30 mouse cellular contexts compared by ENCODE assay signal in genomic region chr2:35442079-35442478, GRCm38 (mm10). TPM values are rescaled to one million over a fixed set of nuclear protein-coding genes. Genes with fewer than 3 reads are reported as not detected.
DNase-seq lines count a peak whose midpoint lies in the region; ATAC-seq lines count a peak whose summit lies in the region.
"Had no signal": no experiment of that assay in that cellular context is flagged by ENCODE, and none has a peak within 500 bp of the region (broad histone marks: within the 10 kb centered on the region; RNA-seq: fewer than 3 reads in every experiment).

No protein-coding gene starts in this region.

- H3K4me2 ChIP-seq in stomach, embryonic 16.5 days (ENCODE audit: low read depth, low read length) = no peak overlapping the region
- H3K4me2 ChIP-seq: hindbrain, embryonic 12.5 days; limb, embryonic 13.5 days; midbrain, embryonic 12.5 days had no signal

- H3K9ac ChIP-seq in stomach, embryonic 16.5 days (ENCODE audit: low read length) = no peak overlapping the region
- H3K9ac ChIP-seq: forebrain, postnatal 0 days; hindbrain, embryonic 12.5 days; limb, embryonic 13.5 days; liver, embryonic 14.5 days; midbrain, embryonic 12.5 days had no signal

- peak; percentile 23; the same call in 1 of the 2 replicates for ATAC-seq in stomach, embryonic 16.5 days (ENCODE audit: insufficient read depth, low FRiP score)
- no peak for ATAC-seq in inflammation-experienced regulatory T-cells, adult 6 months
- ATAC-seq: forebrain, postnatal 0 days; lung, postnatal 0 days had no signal

- peak overlapping the region; percentile 1 for H3K27ac ChIP-seq in stomach, embryonic 16.5 days (ENCODE audit: low read length)
- H3K27ac ChIP-seq: hindbrain, embryonic 12.5 days; limb, embryonic 13.5 days; liver, embryonic 14.5 days; midbrain, embryonic 12.5 days had no signal

- peak; percentile 26 for DNase-seq in gastrocnemius, postnatal 10 days
- no peak for DNase-seq in gastrocnemius, postnatal 14 days
- peak; percentile 37 for DNase-seq in heart, postnatal 4 days
- no peak for DNase-seq in heart, postnatal 36 days
- peak; percentile 22 for DNase-seq in right cerebral cortex, postnatal 14 days
- DNase-seq in right cerebral cortex, adult 18-20 months = no peak
- DNase-seq: adrenal gland, adult 2 months; forebrain, postnatal 0 days; kidney, adult 8-10 months; layer of hippocampus, postnatal 36 days; retina, postnatal 1 day had no signal

- H3K27me3 ChIP-seq in stomach, embryonic 16.5 days (ENCODE audit: control insufficient read depth, insufficient read depth, low read length) = no peaks in the 10 kb centered on the region
- H3K27me3 ChIP-seq: hindbrain, embryonic 12.5 days; midbrain, embryonic 12.5 days had no signal

- intact Hi-C loops in gastrocnemius, postnatal 14 days (cut with DNase I; ENCODE audit: low total_unique reads) = no loop called here
- intact Hi-C loops in heart, postnatal 36 days (cut with DNase I) = loop anchor here (10.0 kb wide), 1 partner anchor 183 kb away; no protein-coding TSS in a partner anchor

- no peaks in the 10 kb centered on the region for H3K36me3 ChIP-seq in stomach, embryonic 16.5 days (ENCODE audit: control insufficient read depth, insufficient read depth, low read length)
- H3K36me3 ChIP-seq: hindbrain, embryonic 12.5 days; limb, embryonic 13.5 days; midbrain, embryonic 12.5 days had no signal

- no peaks in the 10 kb centered on the region for H3K9me3 ChIP-seq in stomach, embryonic 16.5 days (replicated peaks; ENCODE audit: control insufficient read depth, low read length)
- H3K9me3 ChIP-seq: hindbrain, embryonic 12.5 days; limb, embryonic 13.5 days; midbrain, embryonic 12.5 days had no signal

- WGBS in stomach, embryonic 16.5 days = 55% methylated on average over 6 of the region's 6 CpGs

- H3K4me1 ChIP-seq in stomach, embryonic 16.5 days (ENCODE audit: control insufficient read depth, insufficient read depth, low read length) = peaks cover 50% of the 10 kb centered on the region
- H3K4me1 ChIP-seq: midbrain, embryonic 12.5 days had no signal

- no peak overlapping the region for H3K4me3 ChIP-seq in stomach, embryonic 16.5 days (replicated peaks; ENCODE audit: low read length)
- H3K4me3 ChIP-seq: heart, adult 2 months; hindbrain, embryonic 12.5 days; limb, embryonic 13.5 days; midbrain, embryonic 12.5 days had no signal

RNA-seq across cellular contexts. Expression of gene Ggta1, which starts 21.0 kb away (rescaled TPM):
- total RNA-seq in gastrocnemius, postnatal 10 days (2021) = 10 to 100 TPM; 13.2 to 17.0 TPM
- total RNA-seq in gastrocnemius, postnatal 14 days (2021) = 10 to 100 TPM; 11.1 to 15.6 TPM
- total RNA-seq in heart, postnatal 4 days (2021) = 10 to 100 TPM; 21.5 to 22.3 TPM
- 10 to 100 TPM; 19.0 to 22.5 TPM for total RNA-seq in heart, postnatal 36 days (2021)
- 28.1 and 28.9 TPM in 2 replicates for polyA plus RNA-seq in stomach, embryonic 16.5 days (2015; fragmentation: Nextera tagmentation; extraction: Ambion mirVana)
- polyA plus RNA-seq in inflammation-experienced regulatory T-cells, adult 6 months (2017; shearing (Covaris generic)) = 10 to 100 TPM; 17.5 to 19.2 (median 18.0) TPM

RNA-seq across cellular contexts. Expression of gene 4930402F06Rik, which starts 45.1 kb away (rescaled TPM):
- total RNA-seq in gastrocnemius, postnatal 10 days (2021) = not detected
- not detected for total RNA-seq in gastrocnemius, postnatal 14 days (2021)
- total RNA-seq in heart, postnatal 4 days (2021) = not detected
- not detected for total RNA-seq in heart, postnatal 36 days (2021)
- polyA plus RNA-seq in stomach, embryonic 16.5 days (2015; fragmentation: Nextera tagmentation; extraction: Ambion mirVana) = not detected in 2 replicates
- not detected for polyA plus RNA-seq in inflammation-experienced regulatory T-cells, adult 6 months (2017; shearing (Covaris generic))
- total RNA-seq: adrenal gland, adult 2 months; forebrain, postnatal 0 days; heart, adult 2 months; layer of hippocampus, adult 18-20 months; layer of hippocampus, postnatal 36 days; left cerebral cortex, postnatal 14 days; megakaryocyte progenitor cell, adult 5-6 weeks; monocyte, adult 5-6 weeks had no signal
- polyA plus RNA-seq: adrenal gland, adult 2 months; brain, embryonic 14.5 days; embryonic facial prominence, embryonic 14.5 days; forebrain, postnatal 0 days; heart, adult 2 months; hindbrain, embryonic 12.5 days; limb, embryonic 13.5 days; liver, embryonic 14.5 days; lung, postnatal 0 days; midbrain, embryonic 12.5 days; neural tube, embryonic 11.5 days; small intestine, adult 2 months; stomach, embryonic 14.5 days; thymus, postnatal 0 days; urinary bladder, adult 2 months had no signal

Comparison
In these comparisons a context has a peak if more than half of its experiments do, and no peak if none do; other contexts are left out.
1. DNase-seq: peak in gastrocnemius, postnatal 10 days (single experiment), heart, postnatal 4 days (single experiment) and right cerebral cortex, postnatal 14 days (single experiment); none in gastrocnemius, postnatal 14 days (single experiment), heart, postnatal 36 days (0 of 2) and right cerebral cortex, adult 18-20 months (single experiment).